In genomic region chr1:37867056-37867455, GRCm38 (mm10) we compare ENCODE assay signal across 10 mouse cellular contexts. TPM values are rescaled to one million over a fixed set of nuclear protein-coding genes. Genes with fewer than 3 reads are reported as not detected.
A peak's percentile ranks its signal among the peaks of the same experiment; 100 is the strongest.
DNase-seq lines count a peak whose midpoint lies in the region; ATAC-seq and TF ChIP-seq lines count a peak whose summit lies in the region.
"Had no signal": no experiment of that assay in that cellular context is flagged by ENCODE, and none has a peak within 500 bp of the region (broad histone marks: within the 10 kb centered on the region; RNA-seq: fewer than 3 reads in every experiment).

No protein-coding gene starts in this region.

- no peak overlapping the region for H3K4me3 ChIP-seq in forebrain, embryonic 10.5 days
- H3K4me3 ChIP-seq in forebrain, embryonic 13.5 days: no peak overlapping the region
- no peak overlapping the region for H3K4me3 ChIP-seq in liver, embryonic 12.5 days
- no peak overlapping the region for H3K4me3 ChIP-seq in embryonic fibroblast, embryonic 13.5 days (ENCODE audit: insufficient read depth, low read length)
- H3K4me3 ChIP-seq: heart, embryonic 15.5 days; midbrain, embryonic 12.5 days had no signal

- DNase-seq in forebrain, embryonic 10.5 days (ENCODE audit: extremely low spot score, low spot score): peak; percentile 30
- DNase-seq in liver: peak; percentile 75
- DNase-seq in adrenal gland, adult 8-10 months: peak; percentile 41
- peak; percentile 56 for DNase-seq in mesoderm, embryonic 11.5 days (ENCODE audit: low read depth, low spot score)
- DNase-seq in urinary bladder, adult 2 months (ENCODE audit: low spot score): no peak

- peaks cover 28% of the 10 kb centered on the region for H3K4me1 ChIP-seq in forebrain, embryonic 10.5 days
- peaks cover 16% of the 10 kb centered on the region for H3K4me1 ChIP-seq in forebrain, embryonic 13.5 days
- H3K4me1 ChIP-seq in liver, embryonic 12.5 days: peaks cover 46% of the 10 kb centered on the region
- peaks cover 6% of the 10 kb centered on the region for H3K4me1 ChIP-seq in embryonic fibroblast, embryonic 13.5 days (ENCODE audit: control insufficient read depth, insufficient read depth, low read length)

- TF ChIP-seq POLR2A in embryonic fibroblast, embryonic 13.5 days (IDR thresholded peaks at IDR 0.05; ENCODE audit: low read depth, low read length): no peak

- no peak overlapping the region for H3K27ac ChIP-seq in forebrain, embryonic 10.5 days
- no peak overlapping the region for H3K27ac ChIP-seq in forebrain, embryonic 13.5 days
- no peak overlapping the region for H3K27ac ChIP-seq in liver, embryonic 12.5 days
- H3K27ac ChIP-seq in embryonic fibroblast, embryonic 13.5 days (ENCODE audit: insufficient read depth, low read length): no peak overlapping the region
- H3K27ac ChIP-seq: heart, embryonic 15.5 days; midbrain, embryonic 12.5 days had no signal

- H3K27me3 ChIP-seq in forebrain, embryonic 10.5 days (ENCODE audit: poor library complexity, severe bottlenecking): peaks cover 6% of the 10 kb centered on the region; the same call in 1 of the 2 replicates
- peaks cover 8% of the 10 kb centered on the region for H3K27me3 ChIP-seq in forebrain, embryonic 13.5 days
- no peaks in the 10 kb centered on the region; the same call in 1 of the 2 replicates for H3K27me3 ChIP-seq in liver, embryonic 12.5 days (replicated peaks)
- H3K27me3 ChIP-seq: heart, embryonic 15.5 days had no signal

- no peaks in the 10 kb centered on the region for H3K36me3 ChIP-seq in forebrain, embryonic 10.5 days (replicated peaks)
- no peaks in the 10 kb centered on the region for H3K36me3 ChIP-seq in forebrain, embryonic 13.5 days (ENCODE audit: poor library complexity, severe bottlenecking)
- no peaks in the 10 kb centered on the region for H3K36me3 ChIP-seq in liver, embryonic 12.5 days
- H3K36me3 ChIP-seq: heart, embryonic 15.5 days; midbrain, embryonic 12.5 days had no signal

- 75% methylated on average over 1 of the region's 1 CpGs for WGBS in forebrain, embryonic 10.5 days
- WGBS in forebrain, embryonic 13.5 days: 73% methylated on average over 1 of the region's 1 CpGs
- WGBS in liver, embryonic 12.5 days (ENCODE audit: insufficient replicate concordance): 55% methylated on average over 1 of the region's 1 CpGs

- TF ChIP-seq CTCF in embryonic fibroblast, embryonic 13.5 days (IDR thresholded peaks at IDR 0.05; ENCODE audit: borderline replicate concordance, insufficient read depth, low read length): peak; percentile 62; the same call in 1 of the 2 replicates

- no peaks in the 10 kb centered on the region for H3K9me3 ChIP-seq in forebrain, embryonic 10.5 days
- H3K9me3 ChIP-seq in forebrain, embryonic 13.5 days (replicated peaks): no peaks in the 10 kb centered on the region
- no peaks in the 10 kb centered on the region for H3K9me3 ChIP-seq in liver, embryonic 12.5 days (replicated peaks)
- H3K9me3 ChIP-seq: heart, embryonic 15.5 days; midbrain, embryonic 12.5 days had no signal

- no peak overlapping the region for H3K4me2 ChIP-seq in forebrain, embryonic 13.5 days
- no peak overlapping the region for H3K4me2 ChIP-seq in liver, embryonic 12.5 days
- H3K4me2 ChIP-seq: heart, embryonic 15.5 days; midbrain, embryonic 12.5 days had no signal

- H3K9ac ChIP-seq in forebrain, embryonic 13.5 days: no peak overlapping the region
- H3K9ac ChIP-seq in liver, embryonic 12.5 days: no peak overlapping the region
- H3K9ac ChIP-seq: heart, embryonic 15.5 days; midbrain, embryonic 12.5 days had no signal

- no peak for ATAC-seq in forebrain, embryonic 13.5 days
- no peak for ATAC-seq in liver, embryonic 12.5 days

RNA-seq across cellular contexts. Expression of gene Tsga10, which starts 0.8 kb away (rescaled TPM):
- 8.6 and 10.4 TPM in 2 replicates for polyA plus RNA-seq in forebrain, embryonic 10.5 days (2016; fragmentation: Nextera tagmentation; extraction: Ambion mirVana)
- polyA plus RNA-seq in forebrain, embryonic 13.5 days (2015; fragmentation: Nextera tagmentation; extraction: Ambion mirVana): 18.9 and 21.3 TPM in 2 replicates
- polyA plus RNA-seq in liver, embryonic 12.5 days (2016; fragmentation: Nextera tagmentation; extraction: Ambion mirVana): 2.2 and 2.3 TPM in 2 replicates
- 1 to 10 TPM; 3.9 to 6.6 (median 5.3) TPM for total RNA-seq in adrenal gland, adult 8-10 months (2022)
- polyA plus RNA-seq in embryonic fibroblast, embryonic 13.5 days (2011; ENCODE audit: insufficient read length, low read depth, missing spikeins): 3.1 and 3.3 TPM in 2 replicates
- 4.6 TPM in 2 replicates for polyA plus RNA-seq in urinary bladder, adult 2 months (2012; rRNA removed)

RNA-seq across cellular contexts. Expression of gene Lipt1, which starts 4.5 kb away (rescaled TPM):
- 9.4 and 9.8 TPM in 2 replicates for polyA plus RNA-seq in forebrain, embryonic 10.5 days (2016; fragmentation: Nextera tagmentation; extraction: Ambion mirVana)
- 7.1 and 8.0 TPM in 2 replicates for polyA plus RNA-seq in forebrain, embryonic 13.5 days (2015; fragmentation: Nextera tagmentation; extraction: Ambion mirVana)
- 6.8 and 8.0 TPM in 2 replicates for polyA plus RNA-seq in liver, embryonic 12.5 days (2016; fragmentation: Nextera tagmentation; extraction: Ambion mirVana)
- total RNA-seq in adrenal gland, adult 8-10 months (2022): 10 to 100 TPM; 13.6 to 15.7 (median 14.9) TPM
- polyA plus RNA-seq in embryonic fibroblast, embryonic 13.5 days (2011; ENCODE audit: insufficient read length, low read depth, missing spikeins): 5.6 and 6.9 TPM in 2 replicates
- polyA plus RNA-seq in urinary bladder, adult 2 months (2012; rRNA removed): 6.5 and 6.6 TPM in 2 replicates

RNA-seq across cellular contexts. Expression of gene Mitd1, which starts 23.2 kb away (rescaled TPM):
- polyA plus RNA-seq in forebrain, embryonic 10.5 days (2016; fragmentation: Nextera tagmentation; extraction: Ambion mirVana): 23.6 and 27.8 TPM in 2 replicates
- polyA plus RNA-seq in forebrain, embryonic 13.5 days (2015; fragmentation: Nextera tagmentation; extraction: Ambion mirVana): 17.9 and 19.3 TPM in 2 replicates
- 18.7 and 22.3 TPM in 2 replicates for polyA plus RNA-seq in liver, embryonic 12.5 days (2016; fragmentation: Nextera tagmentation; extraction: Ambion mirVana)
- 10 to 100 TPM; 11.9 to 16.9 (median 15.1) TPM for total RNA-seq in adrenal gland, adult 8-10 months (2022)
- 28.4 and 29.2 TPM in 2 replicates for polyA plus RNA-seq in embryonic fibroblast, embryonic 13.5 days (2011; ENCODE audit: insufficient read length, low read depth, missing spikeins)
- polyA plus RNA-seq in urinary bladder, adult 2 months (2012; rRNA removed): 24.1 and 28.6 TPM in 2 replicates

RNA-seq across cellular contexts. Expression of gene Mrpl30, which starts 23.2 kb away (rescaled TPM):
- 252 and 263 TPM in 2 replicates for polyA plus RNA-seq in forebrain, embryonic 10.5 days (2016; fragmentation: Nextera tagmentation; extraction: Ambion mirVana)
- polyA plus RNA-seq in forebrain, embryonic 13.5 days (2015; fragmentation: Nextera tagmentation; extraction: Ambion mirVana): 249 and 253 TPM in 2 replicates
- polyA plus RNA-seq in liver, embryonic 12.5 days (2016; fragmentation: Nextera tagmentation; extraction: Ambion mirVana): 216 and 221 TPM in 2 replicates
- 100 to 1,000 TPM; 146 to 176 (median 161) TPM for total RNA-seq in adrenal gland, adult 8-10 months (2022)
- 158 and 204 TPM in 2 replicates for polyA plus RNA-seq in embryonic fibroblast, embryonic 13.5 days (2011; ENCODE audit: insufficient read length, low read depth, missing spikeins)
- 125 and 139 TPM in 2 replicates for polyA plus RNA-seq in urinary bladder, adult 2 months (2012; rRNA removed)

RNA-seq across cellular contexts. Expression of gene Lyg2, which starts 49.2 kb away (rescaled TPM):
- not detected in 2 replicates for polyA plus RNA-seq in forebrain, embryonic 10.5 days (2016; fragmentation: Nextera tagmentation; extraction: Ambion mirVana)
- polyA plus RNA-seq in forebrain, embryonic 13.5 days (2015; fragmentation: Nextera tagmentation; extraction: Ambion mirVana): not detected in 2 replicates
- not detected in 2 replicates for polyA plus RNA-seq in liver, embryonic 12.5 days (2016; fragmentation: Nextera tagmentation; extraction: Ambion mirVana)
- total RNA-seq in adrenal gland, adult 8-10 months (2022): not detected
- not detected in 2 replicates for polyA plus RNA-seq in embryonic fibroblast, embryonic 13.5 days (2011; ENCODE audit: insufficient read length, low read depth, missing spikeins)
- polyA plus RNA-seq in urinary bladder, adult 2 months (2012; rRNA removed): not detected in 2 replicates
- polyA plus RNA-seq: heart, embryonic 15.5 days; midbrain, embryonic 12.5 days had no signal
